Mouse (Mus musculus) intestine, embryonic 14.5 days (tissue): ENCODE data around the gene Ipo9. TPM values are rescaled to one million over a fixed set of nuclear protein-coding genes. Genes with fewer than 3 reads are reported as not detected.

Experiments used
- ATAC-seq: fragments of 200-750 bp; cut with Nextera tagmentation; replicated peaks from 2 replicates; pipeline ENCODE4 v1.8.0; 2017; ENCODE audit warnings: low read depth, moderate number of reproducible peaks, moderate TSS enrichment, moderate library complexity; ENCODE audit not compliant: low FRiP score, low TSS enrichment
- DNase-seq: peaks from one replicate; pipeline ENCODE4 v3.0.0-alpha.2; 2018; ENCODE audit warnings: low spot score
- H3K27ac ChIP-seq: fragments of 300-500 bp; sonication (generic); 2 replicates; pipeline ENCODE4 v1.5.1; 2014; ENCODE audit warnings: low read depth, mild to moderate bottlenecking, control low read depth
- H3K27me3 ChIP-seq: fragments of 300-500 bp; sonication (generic); replicated peaks from 2 replicates; pipeline ENCODE4 v1.6.1; 2014; ENCODE audit warnings: low read length, control low read depth; ENCODE audit not compliant: control insufficient read depth, insufficient read depth
- H3K36me3 ChIP-seq: fragments of 300-500 bp; sonication (generic); 2 replicates; pipeline ENCODE4 v1.6.1; 2014; ENCODE audit warnings: low read length, control low read depth; ENCODE audit not compliant: control insufficient read depth, insufficient read depth
- H3K4me1 ChIP-seq: fragments of 300-500 bp; sonication (generic); replicated peaks from 2 replicates; pipeline ENCODE4 v1.6.1; 2014; ENCODE audit warnings: low read length, control low read depth, mixed read lengths; ENCODE audit not compliant: control insufficient read depth, insufficient read depth
- H3K4me2 ChIP-seq: fragments of 300-500 bp; sonication (generic); 2 replicates; pipeline ENCODE4 v1.6.1; 2014; ENCODE audit warnings: low read length
- H3K4me3 ChIP-seq: fragments of 300-500 bp; sonication (generic); 2 replicates; pipeline ENCODE4 v1.5.1; 2014; ENCODE audit warnings: low read depth, low read length, control low read depth, mixed read lengths
- H3K9ac ChIP-seq: fragments of 300-500 bp; sonication (generic); 2 replicates; pipeline ENCODE4 v1.6.1; 2014; ENCODE audit warnings: mild to moderate bottlenecking, low read length
- H3K9me3 ChIP-seq: fragments of 300-500 bp; sonication (generic); 2 replicates; pipeline ENCODE4 v1.6.1; 2016; ENCODE audit warnings: low read length, control low read depth; ENCODE audit not compliant: control insufficient read depth
- whole genome bisulfite sequencing: fragments of 180-500 bp; shearing (Covaris S2); extraction: QIAGEN DNeasy Blood & Tissue Kit; methylation state at CpG from one replicate; pipeline ENCODE4 v1.1.7; 2014; 5-methylcytosine and 5-hydroxymethylcytosine counted together
- polyA plus RNA-seq: library from polyadenylated mRNA; unstranded; fragments of >200 nt; fragmentation: Nextera tagmentation; extraction: Ambion mirVana; gene quantifications from 2 replicates; pipeline ENCODE4 v1.2.1, GENCODE M21; 2014

Gene Ipo9
- polyA plus RNA-seq, 1 experiment from 2014 or later: 121 TPM

- ATAC-seq (no peak), DNase-seq (no peak)
- no peaks in the 10 kb centered on the region for H3K27me3 ChIP-seq
- no peak overlapping the region for H3K4me2 ChIP-seq
- H3K9me3 ChIP-seq: no peaks in the 10 kb centered on the region
- H3K36me3 ChIP-seq: peaks cover 70% of the 10 kb centered on the region
- H3K9ac ChIP-seq: no peak overlapping the region
- WGBS: 93% methylated on average over 6 of the region's 6 CpGs
- no peak overlapping the region for H3K27ac ChIP-seq
- no peak overlapping the region for H3K4me3 ChIP-seq
- peaks cover 2% of the 10 kb centered on the region for H3K4me1 ChIP-seq
These were observed 7.5 kb downstream of the Ipo9 start for GRCm38 (mm10) chr1:135422772-135423171.

- ATAC-seq: no peak
- peaks cover 97% of the 10 kb centered on the region for H3K36me3 ChIP-seq
- no peak for DNase-seq
These were observed 16.3 kb downstream of the Ipo9 start for GRCm38 (mm10) chr1:135413996-135414395.

GRCm38 (mm10) chr1:135412130-135412529, 18.2 kb downstream of the Ipo9 start:
- no peak for DNase-seq
- ATAC-seq: no peak
- WGBS: 85% methylated on average over 4 of the region's 4 CpGs
- H3K4me1 ChIP-seq: no peaks in the 10 kb centered on the region
- H3K9me3 ChIP-seq: no peaks in the 10 kb centered on the region
- no peak overlapping the region for H3K4me2 ChIP-seq
- H3K36me3 ChIP-seq: peaks cover 97% of the 10 kb centered on the region
- no peak overlapping the region for H3K4me3 ChIP-seq
- H3K27ac ChIP-seq: no peak overlapping the region
- H3K27me3 ChIP-seq: no peaks in the 10 kb centered on the region
- no peak overlapping the region for H3K9ac ChIP-seq

More at GRCm38 (mm10) chr1:135413996-135414395, 16.3 kb downstream of the Ipo9 start:
- Histone ChIP-seq H3K9me3 (no peaks in the 10 kb centered on the region), H3K27me3 (no peaks in the 10 kb centered on the region), H3K4me1 (no peaks in the 10 kb centered on the region), H3K27ac (no peak overlapping the region), H3K4me3 (no peak overlapping the region), H3K4me2 (no peak overlapping the region), H3K9ac (no peak overlapping the region)

- DNase-seq: no peak
- H3K36me3 ChIP-seq: peaks cover 97% of the 10 kb centered on the region
- no peak overlapping the region for H3K4me2 ChIP-seq
- H3K9me3 ChIP-seq: no peaks in the 10 kb centered on the region
- 70% methylated on average over 2 of the region's 2 CpGs for WGBS
- ATAC-seq: no peak
- no peak overlapping the region for H3K4me3 ChIP-seq
- no peaks in the 10 kb centered on the region for H3K27me3 ChIP-seq
- no peak overlapping the region for H3K9ac ChIP-seq
- H3K27ac ChIP-seq: no peak overlapping the region
- no peaks in the 10 kb centered on the region for H3K4me1 ChIP-seq
These were observed 19.3 kb downstream of the Ipo9 start for GRCm38 (mm10) chr1:135410967-135411366.

GRCm38 (mm10) chr1:135408973-135409372, 21.3 kb downstream of the Ipo9 start:
- 97% methylated on average over 4 of the region's 4 CpGs for WGBS
- no peak overlapping the region for H3K4me2 ChIP-seq
- H3K27ac ChIP-seq: no peak overlapping the region
- H3K36me3 ChIP-seq: peaks cover 97% of the 10 kb centered on the region
- ATAC-seq (no peak), DNase-seq (no peak)
- H3K9me3 ChIP-seq: no peaks in the 10 kb centered on the region
- H3K4me3 ChIP-seq: no peak overlapping the region
- no peaks in the 10 kb centered on the region for H3K27me3 ChIP-seq
- H3K4me1 ChIP-seq: no peaks in the 10 kb centered on the region
- no peak overlapping the region for H3K9ac ChIP-seq

- H3K9ac ChIP-seq: no peak overlapping the region
- no peak overlapping the region for H3K4me3 ChIP-seq
- DNase-seq: no peak
- 81% methylated on average over 7 of the region's 7 CpGs for WGBS
- no peaks in the 10 kb centered on the region for H3K4me1 ChIP-seq
- H3K9me3 ChIP-seq: no peaks in the 10 kb centered on the region
- H3K36me3 ChIP-seq: peaks cover 99% of the 10 kb centered on the region
- H3K27ac ChIP-seq: no peak overlapping the region
- H3K4me2 ChIP-seq: no peak overlapping the region
- H3K27me3 ChIP-seq: no peaks in the 10 kb centered on the region
- ATAC-seq: no peak
These were observed 24.9 kb downstream of the Ipo9 start for GRCm38 (mm10) chr1:135405356-135405755.

GRCm38 (mm10) chr1:135401452-135402110, 28.7 kb downstream of the Ipo9 start:
- Histone ChIP-seq H3K9me3 (no peaks in the 10 kb centered on the region), H3K27me3 (no peaks in the 10 kb centered on the region), H3K4me2 (no peak overlapping the region), H3K27ac (no peak overlapping the region), H3K36me3 (peaks cover 95% of the 10 kb centered on the region), H3K9ac (no peak overlapping the region), H3K4me3 (no peak overlapping the region), H3K4me1 (no peaks in the 10 kb centered on the region)
- ATAC-seq: no peak
- DNase-seq: no peak
- WGBS: 100% methylated on average over 3 of the region's 3 CpGs

GRCm38 (mm10) chr1:135399466-135399865, 30.8 kb downstream of the Ipo9 start:
- Histone ChIP-seq H3K36me3 (peaks cover 93% of the 10 kb centered on the region), H3K9me3 (no peaks in the 10 kb centered on the region), H3K4me1 (no peaks in the 10 kb centered on the region), H3K27me3 (no peaks in the 10 kb centered on the region), H3K4me3 (no peak overlapping the region), H3K4me2 (no peak overlapping the region), H3K27ac (no peak overlapping the region), H3K9ac (no peak overlapping the region)
- 93% methylated on average over 5 of the region's 5 CpGs for WGBS
- no peak for DNase-seq
- no peak for ATAC-seq

- DNase-seq (no peak), ATAC-seq (no peak)
- H3K4me1 ChIP-seq: no peaks in the 10 kb centered on the region
- H3K27ac ChIP-seq: no peak overlapping the region
- WGBS: 87% methylated on average over 9 of the region's 9 CpGs
- no peaks in the 10 kb centered on the region for H3K9me3 ChIP-seq
- no peaks in the 10 kb centered on the region for H3K27me3 ChIP-seq
- no peak overlapping the region for H3K4me2 ChIP-seq
- no peak overlapping the region for H3K9ac ChIP-seq
- no peak overlapping the region for H3K4me3 ChIP-seq
- peaks cover 76% of the 10 kb centered on the region for H3K36me3 ChIP-seq
These were observed 45.1 kb downstream of the Ipo9 start for GRCm38 (mm10) chr1:135385161-135385560.
